Mouse (Mus musculus): ENCODE data around the gene Gnb1l.
"Not testable (repeated sequence)": the region's sequence is repeated elsewhere in the genome, so short reads cannot be mapped to it uniquely, and the experiment has no call there.

Gene Gnb1l

GRCm38 (mm10) chr16:18483839-18484238 is 14.7 kb upstream of the Gnb1l start:
- DNase-seq (ENCODE audit: low read depth, low spot score): no peak

- no peak for DNase-seq (ENCODE audit: low read depth, low spot score)
Observed at GRCm38 (mm10) chr16:18484386-18484785, 14.1 kb upstream of the Gnb1l start.

GRCm38 (mm10) chr16:18484794-18485435 is 13.6 kb upstream of the Gnb1l start:
- DNase-seq (ENCODE audit: low read depth, low spot score): no peak

- no peak for DNase-seq (ENCODE audit: low read depth, low spot score)
Observed at GRCm38 (mm10) chr16:18486126-18486525, 12.4 kb upstream of the Gnb1l start.

- no peak for DNase-seq (ENCODE audit: low read depth, low spot score)
Observed at GRCm38 (mm10) chr16:18490281-18490680, 8.2 kb upstream of the Gnb1l start.

GRCm38 (mm10) chr16:18490894-18491293 is 7.6 kb upstream of the Gnb1l start:
- no peak for DNase-seq (ENCODE audit: low read depth, low spot score)

- DNase-seq (ENCODE audit: low read depth, low spot score): no peak
Observed at GRCm38 (mm10) chr16:18497865-18498515, 523 bp upstream of the Gnb1l start.

GRCm38 (mm10) chr16:18498996-18499395 is 483 bp downstream of the Gnb1l start:
- no peak for DNase-seq (ENCODE audit: low read depth, low spot score)

GRCm38 (mm10) chr16:18501531-18501930 is 3.0 kb downstream of the Gnb1l start:
- no peak for DNase-seq (ENCODE audit: low read depth, low spot score)

GRCm38 (mm10) chr16:18503566-18504342 is 5.2 kb downstream of the Gnb1l start:
- no peak for DNase-seq (ENCODE audit: low read depth, low spot score)

- DNase-seq (ENCODE audit: low read depth, low spot score): no peak
Observed at GRCm38 (mm10) chr16:18506524-18507199, 8.1 kb downstream of the Gnb1l start.

GRCm38 (mm10) chr16:18507200-18507549 is 8.7 kb downstream of the Gnb1l start:
- no peak for DNase-seq (ENCODE audit: low read depth, low spot score)

GRCm38 (mm10) chr16:18511741-18512140 is 13.2 kb downstream of the Gnb1l start:
- DNase-seq (ENCODE audit: low read depth, low spot score): no peak

GRCm38 (mm10) chr16:18513508-18513907 is 15.0 kb downstream of the Gnb1l start:
- no peak for DNase-seq (ENCODE audit: low read depth, low spot score)

GRCm38 (mm10) chr16:18518091-18518490 is 19.6 kb downstream of the Gnb1l start:
- DNase-seq (ENCODE audit: low read depth, low spot score): no peak

- DNase-seq (ENCODE audit: low read depth, low spot score): no peak
Observed at GRCm38 (mm10) chr16:18523563-18524245, 25.2 kb downstream of the Gnb1l start.

GRCm38 (mm10) chr16:18528656-18529055 is 30.1 kb downstream of the Gnb1l start:
- DNase-seq (ENCODE audit: low read depth, low spot score): no peak

GRCm38 (mm10) chr16:18533061-18533460 is 34.5 kb downstream of the Gnb1l start:
- DNase-seq (ENCODE audit: low read depth, low spot score): not testable (repeated sequence)

- no peak for DNase-seq (ENCODE audit: low read depth, low spot score)
Observed at GRCm38 (mm10) chr16:18537407-18537990, 39.0 kb downstream of the Gnb1l start.

- DNase-seq (ENCODE audit: low read depth, low spot score): no peak
Observed at GRCm38 (mm10) chr16:18539281-18539680, 40.8 kb downstream of the Gnb1l start.

GRCm38 (mm10) chr16:18543151-18543829 is 44.8 kb downstream of the Gnb1l start:
- no peak for DNase-seq (ENCODE audit: low read depth, low spot score)
